Mouse (Mus musculus) MEL (cell line): Measurements from ENCODE around the gene Cib4. TPM values are rescaled to one million over a fixed set of nuclear protein-coding genes. Genes with fewer than 3 reads are reported as not detected.

Experiments
- DNase-seq: peaks from one replicate; pipeline ENCODE4 v3.0.0; 2011; ENCODE audit warnings: low read depth, low spot score
- H3K27ac ChIP-seq: 2 replicates; pipeline ENCODE4 v1.5.1; 2012; ENCODE audit warnings: low read depth, mild to moderate bottlenecking, control low read depth, low read length, moderate library complexity; ENCODE audit not compliant: control insufficient read depth
- H3K27me3 ChIP-seq, 2 experiments: fragments of 150-350 bp in 1 of 2; sonication (generic) in 1 of 2; 2 replicates each; pipeline ENCODE4 v1.6.1; 2012; ENCODE audit warnings: low read length in 2 of 2, mild to moderate bottlenecking in 2 of 2, improper control_type of control experiment in 1 of 2, moderate library complexity in 1 of 2; ENCODE audit not compliant: insufficient read depth in 2 of 2, control insufficient read depth in 1 of 2
- H3K36me3 ChIP-seq, 2 experiments: 2 replicates each; pipeline ENCODE4 v1.6.1; 2012 to 2014; ENCODE audit warnings: low read length in 2 of 2, improper control_type of control experiment in 1 of 2, inconsistent platforms in 1 of 2, mild to moderate bottlenecking in 1 of 2; ENCODE audit not compliant: insufficient read depth in 2 of 2, control insufficient read depth in 1 of 2
- H3K4me1 ChIP-seq, 2 experiments: fragments of 150-350 bp in 1 of 2; sonication (generic) in 1 of 2; 2 replicates each; pipeline ENCODE4 v1.6.1; 2012; ENCODE audit warnings: low read length in 2 of 2, improper control_type of control experiment in 1 of 2, mild to moderate bottlenecking in 1 of 2; ENCODE audit not compliant: insufficient read depth in 2 of 2, control insufficient read depth in 1 of 2
- H3K4me3 ChIP-seq, 2 experiments: fragments of 150-350 bp in 1 of 2; sonication (generic) in 1 of 2; 2 replicates each; pipeline ENCODE4 v1.5.1; 2012; ENCODE audit warnings: low read depth in 2 of 2, low read length in 2 of 2, mild to moderate bottlenecking in 2 of 2, moderate library complexity in 2 of 2, control low read depth in 1 of 2, improper control_type of control experiment in 1 of 2; ENCODE audit not compliant: control insufficient read depth in 1 of 2, insufficient read depth in 1 of 2
- H3K79me2 ChIP-seq: 2 replicates; pipeline ENCODE4 v1.6.1; 2012; ENCODE audit warnings: mild to moderate bottlenecking, low read length, moderate library complexity; ENCODE audit not compliant: control insufficient read depth, poor library complexity, insufficient read depth
- H3K9ac ChIP-seq: 2 replicates; pipeline ENCODE4 v1.6.1; 2012; ENCODE audit warnings: low read depth, mild to moderate bottlenecking, control low read depth, low read length, moderate library complexity; ENCODE audit not compliant: control insufficient read depth, poor library complexity, severe bottlenecking
- H3K9me3 ChIP-seq: fragments of 150-350 bp; sonication (generic); replicated peaks from 2 replicates; pipeline ENCODE4 v1.6.1; 2012; ENCODE audit warnings: mild to moderate bottlenecking, low read length, improper control_type of control experiment, moderate library complexity; ENCODE audit not compliant: insufficient read depth
- CHD1 ChIP-seq: IDR thresholded peaks from 2 replicates; pipeline ENCODE4 v1.6.1; 2012; ENCODE audit warnings: low read depth, mild to moderate bottlenecking, inconsistent platforms, low read length, improper control_type of control experiment
- CHD2 ChIP-seq: IDR thresholded peaks from 2 replicates; pipeline ENCODE4 v1.6.1; 2011; ENCODE audit warnings: low read length, improper control_type of control experiment
- ELF1 ChIP-seq: IDR thresholded peaks from 2 replicates; pipeline ENCODE4 v1.6.1; 2014; ENCODE audit warnings: low read depth, mild to moderate bottlenecking, inconsistent platforms, low read length, improper control_type of control experiment, moderate library complexity
- EP300 ChIP-seq, 2 experiments: IDR thresholded peaks; 2 replicates each; pipeline ENCODE4 v1.6.1; 2011; ENCODE audit warnings: improper control_type of control experiment in 2 of 2, low read length in 2 of 2, low read depth in 1 of 2, mild to moderate bottlenecking in 1 of 2
- HCFC1 ChIP-seq: IDR thresholded peaks from 2 replicates; pipeline ENCODE4 v1.6.1; 2012; ENCODE audit warnings: low read depth, mild to moderate bottlenecking, inconsistent platforms, low read length, improper control_type of control experiment, moderate library complexity
- KAT2A ChIP-seq: conservative IDR thresholded peaks from 2 replicates; pipeline ENCODE4 v1.6.1; 2012; ENCODE audit warnings: low read depth, low read length, improper control_type of control experiment, inconsistent platforms
- MAFK ChIP-seq: IDR thresholded peaks from 2 replicates; pipeline ENCODE4 v1.6.1; 2011; ENCODE audit warnings: low read depth, mild to moderate bottlenecking, low read length, improper control_type of control experiment, borderline replicate concordance
- MAX ChIP-seq: IDR thresholded peaks from 2 replicates; pipeline ENCODE4 v1.6.1; 2011; ENCODE audit warnings: low read length, improper control_type of control experiment
- MAZ ChIP-seq: IDR thresholded peaks from 2 replicates; pipeline ENCODE4 v1.6.1; 2012; ENCODE audit warnings: low read depth, mild to moderate bottlenecking, inconsistent platforms, low read length, improper control_type of control experiment
- MXI1 ChIP-seq: IDR thresholded peaks from 2 replicates; pipeline ENCODE4 v1.6.1; 2011; ENCODE audit warnings: mild to moderate bottlenecking, low read depth, low read length, improper control_type of control experiment
- NELFE ChIP-seq: IDR thresholded peaks from 2 replicates; pipeline ENCODE4 v1.6.1; 2011; ENCODE audit warnings: low read depth, low read length, improper control_type of control experiment
- NRF1 ChIP-seq: IDR thresholded peaks from 2 replicates; pipeline ENCODE4 v1.6.1; 2014; ENCODE audit warnings: low read depth, mild to moderate bottlenecking, inconsistent platforms, low read length, improper control_type of control experiment, moderate library complexity; ENCODE audit not compliant: poor library complexity, insufficient read depth, severe bottlenecking
- POLR2A ChIP-seq, 2 experiments: IDR thresholded peaks; 2 replicates each; pipeline ENCODE4 v1.6.1; 2011 to 2012; ENCODE audit warnings: low read length in 2 of 2, mild to moderate bottlenecking in 2 of 2, control low read depth in 1 of 2, improper control_type of control experiment in 1 of 2, low read depth in 1 of 2, moderate library complexity in 1 of 2; ENCODE audit not compliant: control insufficient read depth in 1 of 2, insufficient read depth in 1 of 2, poor library complexity in 1 of 2
- POLR2AphosphoS2 ChIP-seq: IDR thresholded peaks from 2 replicates; pipeline ENCODE4 v1.6.1; 2011; ENCODE audit warnings: low read length, improper control_type of control experiment
- RAD21 ChIP-seq: IDR thresholded peaks from 2 replicates; pipeline ENCODE4 v1.6.1; 2011; ENCODE audit warnings: mild to moderate bottlenecking, low read depth, low read length, improper control_type of control experiment
- RCOR1 ChIP-seq: IDR thresholded peaks from 2 replicates; pipeline ENCODE4 v1.6.1; 2012; ENCODE audit warnings: low read depth, mild to moderate bottlenecking, inconsistent platforms, low read length, improper control_type of control experiment
- SIN3A ChIP-seq: IDR thresholded peaks from 2 replicates; pipeline ENCODE4 v1.6.1; 2012; ENCODE audit warnings: low read length, improper control_type of control experiment, inconsistent platforms
- SMC3 ChIP-seq: IDR thresholded peaks from 2 replicates; pipeline ENCODE4 v1.6.1; 2011; ENCODE audit warnings: low read depth, low read length, improper control_type of control experiment
- TAL1 ChIP-seq: IDR thresholded peaks from 2 replicates; pipeline ENCODE4 v1.6.1; 2012; ENCODE audit warnings: mild to moderate bottlenecking, inconsistent platforms, low read length, moderate library complexity, mixed read lengths
- TBP ChIP-seq: IDR thresholded peaks from 2 replicates; pipeline ENCODE4 v1.8.0; 2011; ENCODE audit warnings: low read depth, low read length, improper control_type of control experiment
- TCF12 ChIP-seq: IDR thresholded peaks from 2 replicates; pipeline ENCODE4 v1.6.1; 2014; ENCODE audit warnings: low read depth, mild to moderate bottlenecking, inconsistent platforms, low read length, improper control_type of control experiment, moderate library complexity
- UBTF ChIP-seq: IDR thresholded peaks from 2 replicates; pipeline ENCODE4 v1.6.1; 2012; ENCODE audit warnings: low read depth, mild to moderate bottlenecking, inconsistent platforms, low read length, improper control_type of control experiment, moderate library complexity, borderline replicate concordance; ENCODE audit not compliant: insufficient read depth
- USF1 ChIP-seq: IDR thresholded peaks from 2 replicates; pipeline ENCODE4 v1.6.1; 2014; ENCODE audit warnings: low read depth, mild to moderate bottlenecking, inconsistent platforms, low read length, improper control_type of control experiment, moderate library complexity
- ZKSCAN1 ChIP-seq: IDR thresholded peaks from 2 replicates; pipeline ENCODE4 v1.6.1; 2012; ENCODE audit warnings: low read depth, mild to moderate bottlenecking, inconsistent platforms, low read length, improper control_type of control experiment, moderate library complexity
- ZNF384 ChIP-seq: IDR thresholded peaks from 2 replicates; pipeline ENCODE4 v1.6.1; 2012; ENCODE audit warnings: low read depth, mild to moderate bottlenecking, inconsistent platforms, low read length, improper control_type of control experiment
- polyA plus RNA-seq, 2 experiments: library from polyadenylated mRNA; stranded (reverse) in 1 of 2; unstranded in 1 of 2; fragments of >175 nt in 1 of 2; fragments of >200 nt in 1 of 2; gene quantifications; 2 replicates each; pipeline versions ENCODE4 v1.2.1 to v1.2.4; 2012; ENCODE audit warnings: low replicate concordance in 2 of 2, low read depth in 1 of 2; ENCODE audit not compliant: insufficient read length in 2 of 2, insufficient read depth in 1 of 2, missing spikeins in 1 of 2
- total RNA-seq: library from RNA; depleted of rRNA; stranded (reverse); fragments of 300-350 nt; gene quantifications from 2 replicates; pipeline ENCODE4 v1.2.3, GENCODE M21; 2012

Gene Cib4
- total and polyA plus RNA-seq, 3 experiments: not detected

DNA sequence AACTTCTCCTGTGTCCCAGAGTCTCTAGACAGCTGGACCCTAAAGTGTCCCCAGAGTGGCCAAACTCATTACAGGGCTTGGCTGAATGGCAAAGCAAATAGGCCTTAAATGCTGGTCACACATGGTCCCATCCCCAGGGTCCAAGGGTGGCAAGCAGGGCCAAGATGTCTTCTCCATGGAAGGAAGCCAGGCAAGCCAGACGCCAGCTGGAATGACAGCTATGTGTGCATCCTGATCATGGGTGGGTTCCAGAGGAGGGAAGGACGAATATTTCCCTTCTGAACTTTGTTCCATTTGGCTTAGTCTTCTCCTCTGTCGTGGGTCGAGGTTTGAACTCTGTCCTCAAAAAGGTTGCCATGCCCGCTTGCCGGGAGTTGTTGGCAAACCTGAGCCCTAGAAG lies 60.5 kb downstream of the Cib4 start:
- Histone ChIP-seq H3K27me3 (peaks cover 5 to 33% of the 10 kb centered on the region in 2 experiments), H3K4me1 (no peaks in the 10 kb centered on the region), H3K79me2 (no peaks in the 10 kb centered on the region), H3K27ac (no peak overlapping the region), H3K4me3 (no peak overlapping the region), H3K36me3 (no peaks in the 10 kb centered on the region), H3K9ac (no peak overlapping the region), H3K9me3 (no peaks in the 10 kb centered on the region)
- no peak for TF ChIP-seq CHD1
- no peak for TF ChIP-seq EP300 (IDR thresholded peaks at IDR 0.05; ENCODE audit: low read depth in 1 of 2, low read length in 2 of 2)
- no peak for TF ChIP-seq TCF12
- TF ChIP-seq TBP: no peak
- no peak for TF ChIP-seq USF1
- TF ChIP-seq RCOR1: no peak
- TF ChIP-seq ZKSCAN1: no peak
- TF ChIP-seq UBTF: no peak
- no peak for TF ChIP-seq NELFE
- TF ChIP-seq ELF1: no peak
- no peak for DNase-seq

DNA sequence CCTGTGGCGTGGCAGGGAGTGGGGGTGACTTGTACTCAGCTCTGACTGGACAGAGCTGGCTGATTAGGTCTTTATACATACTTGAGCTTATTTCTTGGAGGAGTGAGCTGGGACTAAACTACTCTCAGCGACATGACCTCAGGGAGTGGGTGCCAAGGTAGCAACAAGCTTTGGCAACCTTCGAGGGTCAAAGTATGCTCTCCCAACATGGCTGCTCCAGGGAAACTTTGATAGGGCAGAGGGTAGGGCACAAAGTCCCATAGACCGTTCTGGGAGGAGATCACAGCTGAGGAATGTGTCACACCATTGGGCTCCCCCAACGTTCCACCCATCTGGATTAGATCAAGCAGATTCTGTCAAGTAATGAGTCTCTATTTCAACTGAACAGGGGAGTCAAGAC lies 61.0 kb downstream of the Cib4 start:
- Histone ChIP-seq H3K79me2 (no peaks in the 10 kb centered on the region), H3K9me3 (no peaks in the 10 kb centered on the region), H3K9ac (no peak overlapping the region), H3K4me3 (no peak overlapping the region), H3K4me1 (no peaks in the 10 kb centered on the region), H3K27ac (no peak overlapping the region), H3K36me3 (no peaks in the 10 kb centered on the region), H3K27me3 (peaks cover 5 to 33% of the 10 kb centered on the region in 2 experiments)
- no peak for DNase-seq
- TF ChIP-seq MXI1 (no peak), USF1 (no peak), SIN3A (no peak), TCF12 (no peak), TAL1 (no peak), ZNF384 (no peak), CHD1 (no peak), RCOR1 (no peak), UBTF (no peak)

DNA sequence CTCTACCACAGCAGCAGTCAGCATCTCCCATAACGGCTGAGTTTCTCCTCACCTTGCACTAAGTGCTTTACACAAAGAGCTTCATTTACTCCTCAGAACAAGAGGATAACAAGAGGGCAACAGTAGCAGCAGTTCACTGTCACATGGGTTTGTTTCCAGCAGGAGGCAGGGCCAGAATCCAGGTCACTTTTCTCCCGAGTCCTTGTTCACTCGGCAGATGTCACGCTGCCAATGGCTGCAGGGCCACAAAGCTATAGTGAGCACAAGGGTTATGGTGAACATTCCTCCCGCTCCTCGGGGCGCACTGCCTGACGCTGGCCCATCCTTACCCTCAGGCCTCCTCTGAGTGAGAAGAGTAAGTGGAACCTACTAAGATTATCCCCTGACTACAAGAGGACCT lies 62.1 kb downstream of the Cib4 start:
- Histone ChIP-seq H3K9me3 (no peaks in the 10 kb centered on the region), H3K27me3 (peaks cover 7 to 33% of the 10 kb centered on the region in 2 experiments)
- no peak for TF ChIP-seq RAD21
- TF ChIP-seq POLR2AphosphoS2: no peak
- no peak for TF ChIP-seq ELF1
- TF ChIP-seq ZKSCAN1: no peak
- TF ChIP-seq MAFK: no peak
- TF ChIP-seq CHD2: no peak
- TF ChIP-seq CHD1: no peak
- TF ChIP-seq TAL1: no peak
- no peak for TF ChIP-seq KAT2A
- TF ChIP-seq USF1: no peak
- no peak for TF ChIP-seq NRF1
- TF ChIP-seq MAZ: no peak
- no peak for TF ChIP-seq SMC3
- no peak for TF ChIP-seq MAX
- no peak for TF ChIP-seq TBP
- no peak for TF ChIP-seq TCF12
- TF ChIP-seq HCFC1: no peak
- no peak for TF ChIP-seq POLR2A (IDR thresholded peaks at IDR 0.05; ENCODE audit: control insufficient read depth in 1 of 2, insufficient read depth in 1 of 2, low read depth in 1 of 2, low read length in 2 of 2, poor library complexity in 1 of 2)

More for the DNA sequence above, 62.1 kb downstream of the Cib4 start:
- Histone ChIP-seq H3K36me3 (no peaks in the 10 kb centered on the region), H3K9ac (no peak overlapping the region), H3K79me2 (no peaks in the 10 kb centered on the region), H3K4me1 (no peaks in the 10 kb centered on the region), H3K27ac (no peak overlapping the region), H3K4me3 (no peak overlapping the region)
- no peak for DNase-seq
